Mouse (Mus musculus) MEL (cell line): ENCODE measurements around the gene Bcl6.

Source experiments
- MAX ChIP-seq: IDR thresholded peaks from 2 replicates; pipeline ENCODE4 v1.6.1; 2011; ENCODE audit warnings: low read length, improper control_type of control experiment
- POLR2AphosphoS2 ChIP-seq: IDR thresholded peaks from 2 replicates; pipeline ENCODE4 v1.6.1; 2011; ENCODE audit warnings: low read length, improper control_type of control experiment
- RCOR1 ChIP-seq: IDR thresholded peaks from 2 replicates; pipeline ENCODE4 v1.6.1; 2012; ENCODE audit warnings: low read depth, mild to moderate bottlenecking, inconsistent platforms, low read length, improper control_type of control experiment

DNA sequence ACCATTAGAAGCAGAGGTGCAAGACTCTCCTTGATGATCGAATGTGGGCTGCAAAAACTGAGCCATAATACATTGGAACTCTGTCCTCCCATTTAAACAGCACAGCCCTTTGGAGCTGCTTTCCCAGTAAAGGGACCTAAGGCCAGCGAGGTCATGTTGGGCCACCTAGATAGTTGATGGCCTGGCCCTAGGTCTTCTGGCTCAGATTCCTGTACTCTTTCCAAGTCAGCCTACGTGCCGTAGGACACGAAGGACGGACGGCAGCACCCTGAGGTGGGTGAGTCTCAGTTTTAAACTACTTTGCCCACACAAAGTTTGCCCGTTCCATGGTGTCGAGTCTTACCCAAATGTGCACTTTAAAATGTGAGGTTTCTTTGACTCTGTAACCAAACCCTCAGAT is 9.2 kb downstream of the Bcl6 start:
- no peak for TF ChIP-seq MAX
- TF ChIP-seq RCOR1: no peak
- no peak for TF ChIP-seq POLR2AphosphoS2
